Mouse (Mus musculus): ENCODE measurements at regions not wholly inside any gene's neighbourhood (a gene's known extent, or its start where the extent isn't known, plus 50 kb on each side); places are given as distances from the start of the nearest gene placed in this dataset.

GRCm38 (mm10) chr9:61265466-61265865 lies 106.7 kb upstream of the Tle3 start:
- TF ChIP-seq CHD2 (IDR thresholded peaks at IDR 0.05; ENCODE audit: low read depth, low read length), result no peak
- no peak for TF ChIP-seq ZC3H11A (IDR thresholded peaks at IDR 0.05; ENCODE audit: borderline replicate concordance, low read depth, low read length)
- no peak for TF ChIP-seq ZNF384 (IDR thresholded peaks at IDR 0.05; ENCODE audit: low read depth, low read length)
- TF ChIP-seq MAFK (IDR thresholded peaks at IDR 0.05; ENCODE audit: insufficient read depth, low read depth, low read length), result no peak
- no peak for TF ChIP-seq HCFC1 (IDR thresholded peaks at IDR 0.05; ENCODE audit: borderline replicate concordance, insufficient read depth, low read length)

Measured in ES-E14 (cell line).